ENCODE assay signal across 16 mouse cellular contexts in the genomic region with DNA sequence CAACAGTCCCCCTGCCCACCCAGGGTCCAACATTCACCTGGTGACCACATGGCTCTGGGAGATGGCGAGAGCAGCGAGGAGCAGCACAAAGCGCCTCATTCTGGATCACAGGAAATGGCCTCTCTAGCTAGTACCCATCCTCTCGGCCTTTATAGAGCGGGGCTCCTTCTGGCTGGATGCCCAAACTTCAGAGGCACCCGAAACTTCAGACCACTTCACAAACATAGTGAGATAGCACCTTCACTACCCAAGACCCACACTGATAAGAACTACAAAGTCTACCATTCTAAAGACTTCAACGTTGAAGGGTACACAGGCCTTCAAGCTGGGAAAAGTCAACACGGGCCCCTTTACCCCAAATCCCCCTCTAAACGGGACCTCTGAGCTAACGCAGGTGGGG. TPM values are rescaled to one million over a fixed set of nuclear protein-coding genes. Genes with fewer than 3 reads are reported as not detected.
"Had no signal": no experiment of that assay in that cellular context is flagged by ENCODE, and none has a peak within 500 bp of the region (broad histone marks: within the 10 kb centered on the region; RNA-seq: fewer than 3 reads in every experiment).

TSS of gene Cym (minus strand) at position 125 of the 400 bp plus-strand sequence.

- H3K4me2 ChIP-seq: limb, embryonic 13.5 days; midbrain, embryonic 12.5 days had no signal

- ATAC-seq: inflammation-experienced regulatory T-cells, adult 6 months had no signal

- H3K4me1 ChIP-seq: limb, embryonic 13.5 days; megakaryocyte, embryonic 14.5 days had no signal

- DNase-seq: kidney, adult 8-10 months; kidney, postnatal 25 days; left cerebral cortex, postnatal 4 days; lung, adult 18-20 months; lung, postnatal 36 days; right cerebral cortex, postnatal 25 days had no signal

- H3K27me3 ChIP-seq: limb, embryonic 13.5 days; midbrain, embryonic 12.5 days had no signal

- H3K9me3 ChIP-seq: limb, embryonic 13.5 days had no signal

- H3K9ac ChIP-seq: limb, embryonic 13.5 days; liver, embryonic 14.5 days; midbrain, embryonic 12.5 days had no signal

- H3K36me3 ChIP-seq: limb, embryonic 13.5 days; midbrain, embryonic 12.5 days had no signal

- H3K27ac ChIP-seq: limb, embryonic 13.5 days; liver, embryonic 14.5 days; midbrain, embryonic 12.5 days had no signal

- H3K4me3 ChIP-seq: limb, embryonic 13.5 days; megakaryocyte, embryonic 14.5 days; midbrain, embryonic 12.5 days had no signal

RNA-seq across cellular contexts. Expression of gene Cym, which starts in this region (rescaled TPM):
- total RNA-seq: layer of hippocampus, adult 18-20 months; layer of hippocampus, postnatal 14 days; left cerebral cortex, adult 18-20 months; left cerebral cortex, postnatal 4 days; midbrain, postnatal 0 days had no signal
- polyA plus RNA-seq: limb, embryonic 13.5 days; liver, adult 2 months; midbrain, embryonic 12.5 days had no signal
